Mouse (Mus musculus): ENCODE data around the gene BC030867.
A peak's percentile ranks its signal among the peaks of the same experiment; 100 is the strongest.

GRCm38 (mm10) chr11:102218783-102219182 is 29.9 kb upstream of the BC030867 start:
- TF ChIP-seq CTCF (IDR thresholded peaks at IDR 0.05; ENCODE audit: extremely low read depth, insufficient read length, insufficient replicate concordance, low read depth, low read length) (no peak), POLR2A (IDR thresholded peaks at IDR 0.05; ENCODE audit: low read depth, low read length) (peak; percentile 69)
